Mouse (Mus musculus): ENCODE data around the gene Fezf1. TPM values are rescaled to one million over a fixed set of nuclear protein-coding genes. Genes with fewer than 3 reads are reported as not detected.

Fezf1 gene
- polyA plus RNA-seq, 1 experiment from 2014 or later, result not detected

DNA sequence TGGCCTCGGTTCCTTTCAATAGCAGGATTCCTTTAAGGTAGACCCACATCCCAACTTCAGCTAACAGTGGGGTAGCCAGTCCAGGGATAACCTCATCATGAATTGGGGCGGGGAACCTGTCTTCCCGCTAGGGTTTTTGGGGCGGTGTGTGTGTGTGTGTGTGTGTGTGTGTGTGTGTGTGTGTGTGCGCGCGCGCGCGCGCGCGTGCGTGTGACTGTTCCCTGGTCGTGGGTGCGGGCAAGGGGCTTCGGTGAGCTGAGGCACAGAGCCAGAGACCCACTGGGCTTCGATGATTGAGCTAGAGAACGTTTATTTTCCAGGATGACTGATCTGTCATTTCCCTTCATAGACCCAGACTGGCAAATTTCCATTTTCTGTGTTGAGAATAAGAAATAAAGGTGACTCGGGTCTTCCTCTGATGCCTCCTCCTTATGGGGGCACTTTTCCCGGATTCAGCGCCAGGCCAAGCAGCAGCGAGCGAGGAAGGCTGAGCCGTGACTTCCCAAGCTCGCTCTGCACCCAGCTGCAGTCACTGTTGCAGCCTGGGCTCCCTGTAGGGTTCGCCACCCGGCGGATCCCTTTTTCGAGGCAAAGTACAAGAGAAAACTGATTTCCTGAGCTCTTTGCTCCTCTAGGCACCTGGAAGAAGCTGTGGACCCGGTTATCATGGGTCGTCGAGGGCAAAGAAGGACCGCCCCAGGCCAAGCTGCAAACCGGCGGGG is 12.0 kb upstream of the Fezf1 start:
- peaks cover 79% of the 10 kb centered on the region for H3K27me3 ChIP-seq (ENCODE audit: control insufficient read depth, insufficient read depth, low read length)
- H3K27ac ChIP-seq (ENCODE audit: low read depth, low read length), result no peak overlapping the region
- H3K9me3 ChIP-seq (ENCODE audit: control insufficient read depth, low read length), result no peaks in the 10 kb centered on the region
- no peak overlapping the region for H3K9ac ChIP-seq (ENCODE audit: low read depth, low read length)
- WGBS, result 3% methylated on average over 36 of the region's 36 CpGs
- H3K36me3 ChIP-seq (ENCODE audit: control insufficient read depth, insufficient read depth, low read length), result no peaks in the 10 kb centered on the region
- H3K4me3 ChIP-seq (ENCODE audit: low read length), result peak overlapping the region; percentile 9; the same call in 1 of the 2 replicates
- no peaks in the 10 kb centered on the region for H3K4me1 ChIP-seq (ENCODE audit: control insufficient read depth, insufficient read depth, low read length)
- no peak for ATAC-seq (ENCODE audit: low FRiP score, low TSS enrichment)
- no peak overlapping the region; the same call in 1 of the 2 replicates for H3K4me2 ChIP-seq (replicated peaks; ENCODE audit: low read depth, low read length)

GRCm38 (mm10) chr6:23257981-23258380 is 9.8 kb upstream of the Fezf1 start:
- Histone ChIP-seq H3K9ac (ENCODE audit: low read depth, low read length) (no peak overlapping the region), H3K36me3 (ENCODE audit: control insufficient read depth, insufficient read depth, low read length) (no peaks in the 10 kb centered on the region), H3K27me3 (ENCODE audit: control insufficient read depth, insufficient read depth, low read length) (peaks cover 90% of the 10 kb centered on the region), H3K27ac (ENCODE audit: low read depth, low read length) (no peak overlapping the region), H3K4me2 (replicated peaks; ENCODE audit: low read depth, low read length) (no peak overlapping the region), H3K9me3 (ENCODE audit: control insufficient read depth, low read length) (no peaks in the 10 kb centered on the region), H3K4me1 (ENCODE audit: control insufficient read depth, insufficient read depth, low read length) (no peaks in the 10 kb centered on the region), H3K4me3 (ENCODE audit: low read length) (no peak overlapping the region)
- WGBS, result 12% methylated on average over 3 of the region's 3 CpGs
- no peak for ATAC-seq (ENCODE audit: low FRiP score, low TSS enrichment)

GRCm38 (mm10) chr6:23255161-23255560 is 7.0 kb upstream of the Fezf1 start:
- Histone ChIP-seq H3K9me3 (ENCODE audit: control insufficient read depth, low read length) (no peaks in the 10 kb centered on the region), H3K4me2 (replicated peaks; ENCODE audit: low read depth, low read length) (no peak overlapping the region), H3K27ac (ENCODE audit: low read depth, low read length) (no peak overlapping the region), H3K4me1 (ENCODE audit: control insufficient read depth, insufficient read depth, low read length) (no peaks in the 10 kb centered on the region), H3K36me3 (ENCODE audit: control insufficient read depth, insufficient read depth, low read length) (no peaks in the 10 kb centered on the region), H3K9ac (ENCODE audit: low read depth, low read length) (no peak overlapping the region), H3K4me3 (ENCODE audit: low read length) (no peak overlapping the region), H3K27me3 (ENCODE audit: control insufficient read depth, insufficient read depth, low read length) (peaks cover 84% of the 10 kb centered on the region)
- no peak for ATAC-seq (ENCODE audit: low FRiP score, low TSS enrichment)
- 2% methylated on average over 8 of the region's 8 CpGs for WGBS

DNA sequence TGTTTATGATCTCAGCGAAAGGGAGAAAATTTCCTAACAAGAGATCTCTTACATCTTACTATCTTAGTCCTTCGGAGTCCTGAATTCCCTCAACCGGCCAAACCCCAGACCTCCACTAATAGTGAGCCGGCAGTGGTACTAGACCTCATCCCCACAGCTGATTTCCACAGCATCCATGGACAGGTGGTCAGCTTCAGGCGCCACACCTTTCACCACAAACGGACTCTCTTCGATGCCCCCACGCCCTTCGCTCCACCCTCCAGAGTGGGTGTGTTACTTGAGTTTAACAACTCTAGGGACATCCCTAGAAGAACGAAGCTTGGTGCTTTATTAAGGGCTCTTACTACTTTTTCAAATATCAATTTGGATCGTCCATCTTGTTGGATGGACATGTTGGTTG is 6.5 kb upstream of the Fezf1 start:
- Histone ChIP-seq H3K4me3 (ENCODE audit: low read length) (no peak overlapping the region), H3K36me3 (ENCODE audit: control insufficient read depth, insufficient read depth, low read length) (no peaks in the 10 kb centered on the region), H3K27ac (ENCODE audit: low read depth, low read length) (no peak overlapping the region), H3K9me3 (ENCODE audit: control insufficient read depth, low read length) (no peaks in the 10 kb centered on the region), H3K4me2 (replicated peaks; ENCODE audit: low read depth, low read length) (no peak overlapping the region), H3K9ac (ENCODE audit: low read depth, low read length) (no peak overlapping the region), H3K4me1 (ENCODE audit: control insufficient read depth, insufficient read depth, low read length) (no peaks in the 10 kb centered on the region), H3K27me3 (ENCODE audit: control insufficient read depth, insufficient read depth, low read length) (peaks cover 84% of the 10 kb centered on the region)
- WGBS, result 2% methylated on average over 11 of the region's 11 CpGs
- no peak for ATAC-seq (ENCODE audit: low FRiP score, low TSS enrichment)

- no peak overlapping the region for H3K4me2 ChIP-seq (replicated peaks; ENCODE audit: low read depth, low read length)
- peaks cover 84% of the 10 kb centered on the region for H3K27me3 ChIP-seq (ENCODE audit: control insufficient read depth, insufficient read depth, low read length)
- no peak overlapping the region for H3K9ac ChIP-seq (ENCODE audit: low read depth, low read length)
- ATAC-seq (ENCODE audit: low FRiP score, low TSS enrichment), result peak; percentile 56
- H3K4me3 ChIP-seq (ENCODE audit: low read length), result no peak overlapping the region
- peaks cover 6% of the 10 kb centered on the region; the same call in 1 of the 2 replicates for H3K4me1 ChIP-seq (ENCODE audit: control insufficient read depth, insufficient read depth, low read length)
- no peaks in the 10 kb centered on the region for H3K9me3 ChIP-seq (ENCODE audit: control insufficient read depth, low read length)
- under 1% methylated on average over 43 of the region's 43 CpGs for WGBS
- no peaks in the 10 kb centered on the region for H3K36me3 ChIP-seq (ENCODE audit: control insufficient read depth, insufficient read depth, low read length)
- no peak overlapping the region for H3K27ac ChIP-seq (ENCODE audit: low read depth, low read length)
Measured at GRCm38 (mm10) chr6:23253353-23254311, 5.5 kb upstream of the Fezf1 start.

DNA sequence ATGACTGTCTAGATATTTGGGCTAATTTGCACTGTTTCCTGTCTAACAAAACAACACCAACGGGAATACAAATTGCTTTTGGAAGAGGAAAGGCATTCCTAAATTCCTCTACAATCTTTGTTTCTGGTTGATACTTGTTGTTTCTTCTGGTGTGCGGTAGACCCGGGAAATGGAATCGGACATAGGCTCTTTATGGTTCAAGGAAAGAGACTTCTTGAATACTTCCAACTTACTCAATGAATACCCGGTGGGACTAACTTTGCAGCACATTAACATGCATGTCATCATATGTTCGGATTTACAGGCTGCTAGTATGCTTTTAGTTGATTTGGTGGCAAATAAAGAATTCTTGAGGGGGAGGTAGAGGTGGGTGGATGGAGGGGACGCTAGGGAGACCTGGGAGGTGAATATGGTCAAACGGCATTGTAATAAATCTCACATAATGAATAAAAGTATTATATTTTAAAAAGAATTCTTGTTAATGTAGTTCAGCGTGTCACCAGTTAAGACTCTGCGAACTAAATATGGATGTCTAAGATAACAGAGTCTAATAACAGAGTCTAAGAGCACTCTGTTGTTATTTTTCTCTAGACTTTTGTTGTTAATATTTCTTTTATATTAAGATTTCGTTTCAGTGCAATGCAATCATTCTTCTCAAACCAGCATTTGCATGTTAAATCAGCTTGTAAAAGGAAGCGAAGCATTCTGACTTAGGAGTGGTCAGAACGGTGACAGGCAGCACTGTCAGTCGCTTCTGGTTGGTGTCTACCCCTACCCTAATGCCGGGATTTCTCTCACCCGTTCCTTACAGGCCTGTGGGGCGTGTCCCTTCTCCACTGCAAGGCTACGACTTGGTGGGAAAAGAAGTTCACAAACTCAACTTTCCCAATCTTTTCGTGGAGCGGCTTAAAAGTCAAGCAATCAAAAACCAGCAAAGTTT is 4.3 kb upstream of the Fezf1 start:
- H3K4me2 ChIP-seq (replicated peaks; ENCODE audit: low read depth, low read length), result no peak overlapping the region
- H3K27me3 ChIP-seq (ENCODE audit: control insufficient read depth, insufficient read depth, low read length), result peaks cover 84% of the 10 kb centered on the region
- no peak overlapping the region for H3K9ac ChIP-seq (ENCODE audit: low read depth, low read length)
- H3K4me3 ChIP-seq (ENCODE audit: low read length), result no peak overlapping the region
- no peak for ATAC-seq (ENCODE audit: low FRiP score, low TSS enrichment)
- WGBS, result under 1% methylated on average over 20 of the region's 20 CpGs
- no peaks in the 10 kb centered on the region for H3K9me3 ChIP-seq (ENCODE audit: control insufficient read depth, low read length)
- H3K4me1 ChIP-seq (ENCODE audit: control insufficient read depth, insufficient read depth, low read length), result peaks cover 6% of the 10 kb centered on the region; the same call in 1 of the 2 replicates
- no peak overlapping the region for H3K27ac ChIP-seq (ENCODE audit: low read depth, low read length)
- H3K36me3 ChIP-seq (ENCODE audit: control insufficient read depth, insufficient read depth, low read length), result no peaks in the 10 kb centered on the region

GRCm38 (mm10) chr6:23251431-23251830 is 3.3 kb upstream of the Fezf1 start:
- WGBS, result 2% methylated on average over 3 of the region's 3 CpGs
- Histone ChIP-seq H3K4me3 (ENCODE audit: low read length) (no peak overlapping the region), H3K36me3 (ENCODE audit: control insufficient read depth, insufficient read depth, low read length) (no peaks in the 10 kb centered on the region), H3K9ac (ENCODE audit: low read depth, low read length) (no peak overlapping the region), H3K27me3 (ENCODE audit: control insufficient read depth, insufficient read depth, low read length) (peaks cover 87% of the 10 kb centered on the region), H3K27ac (ENCODE audit: low read depth, low read length) (no peak overlapping the region), H3K4me1 (ENCODE audit: control insufficient read depth, insufficient read depth, low read length) (peaks cover 6% of the 10 kb centered on the region; the same call in 1 of the 2 replicates), H3K4me2 (replicated peaks; ENCODE audit: low read depth, low read length) (no peak overlapping the region), H3K9me3 (ENCODE audit: control insufficient read depth, low read length) (no peaks in the 10 kb centered on the region)
- no peak for ATAC-seq (ENCODE audit: low FRiP score, low TSS enrichment)

DNA sequence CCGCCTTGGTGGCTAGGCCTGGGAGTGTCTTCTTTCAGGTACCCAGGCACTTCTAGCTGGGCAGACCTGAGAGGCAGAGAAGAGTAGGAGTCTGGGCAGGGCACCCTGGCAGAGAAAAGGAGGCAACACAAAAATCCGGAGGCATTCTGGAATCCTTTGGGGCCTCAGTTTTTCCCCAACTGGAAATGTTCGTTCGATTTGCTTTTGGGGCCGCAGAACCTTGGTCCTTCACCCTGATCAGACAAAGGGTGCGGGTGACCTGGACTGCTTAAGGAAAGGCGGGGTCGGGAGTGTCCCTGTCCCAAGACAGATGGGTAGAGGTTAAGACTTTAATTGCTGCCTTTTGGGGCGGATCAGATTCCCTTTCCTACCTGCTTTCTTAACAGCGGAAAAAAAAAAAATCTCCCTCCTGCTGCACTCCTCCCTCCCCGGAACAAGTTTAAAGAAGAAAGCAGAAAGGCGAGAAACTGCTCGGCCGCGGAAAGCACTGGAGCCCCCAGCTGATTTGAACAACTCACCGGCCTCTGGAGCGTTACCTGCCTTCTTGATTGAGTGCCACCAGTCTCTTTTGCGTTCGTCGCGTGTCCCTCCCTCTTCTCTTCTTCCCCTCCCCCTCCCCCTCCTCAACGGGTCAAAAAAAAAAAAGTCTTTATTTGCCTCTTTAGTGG is 2.3 kb upstream of the Fezf1 start:
- Histone ChIP-seq H3K4me2 (replicated peaks; ENCODE audit: low read depth, low read length) (no peak overlapping the region), H3K27ac (ENCODE audit: low read depth, low read length) (no peak overlapping the region), H3K27me3 (ENCODE audit: control insufficient read depth, insufficient read depth, low read length) (peaks cover 85% of the 10 kb centered on the region), H3K4me3 (ENCODE audit: low read length) (no peak overlapping the region), H3K9me3 (ENCODE audit: control insufficient read depth, low read length) (no peaks in the 10 kb centered on the region), H3K4me1 (ENCODE audit: control insufficient read depth, insufficient read depth, low read length) (peaks cover 6% of the 10 kb centered on the region; the same call in 1 of the 2 replicates), H3K9ac (ENCODE audit: low read depth, low read length) (no peak overlapping the region), H3K36me3 (ENCODE audit: control insufficient read depth, insufficient read depth, low read length) (no peaks in the 10 kb centered on the region)
- no peak for ATAC-seq (ENCODE audit: low FRiP score, low TSS enrichment)
- under 1% methylated on average over 22 of the region's 22 CpGs for WGBS
